Mouse (Mus musculus): ENCODE measurements around the gene Itm2c. TPM values are rescaled to one million over a fixed set of nuclear protein-coding genes. Genes with fewer than 3 reads are reported as not detected.

Gene Itm2c
- polyA plus RNA-seq, 1 experiment from 2014 or later, result 137 TPM

DNA sequence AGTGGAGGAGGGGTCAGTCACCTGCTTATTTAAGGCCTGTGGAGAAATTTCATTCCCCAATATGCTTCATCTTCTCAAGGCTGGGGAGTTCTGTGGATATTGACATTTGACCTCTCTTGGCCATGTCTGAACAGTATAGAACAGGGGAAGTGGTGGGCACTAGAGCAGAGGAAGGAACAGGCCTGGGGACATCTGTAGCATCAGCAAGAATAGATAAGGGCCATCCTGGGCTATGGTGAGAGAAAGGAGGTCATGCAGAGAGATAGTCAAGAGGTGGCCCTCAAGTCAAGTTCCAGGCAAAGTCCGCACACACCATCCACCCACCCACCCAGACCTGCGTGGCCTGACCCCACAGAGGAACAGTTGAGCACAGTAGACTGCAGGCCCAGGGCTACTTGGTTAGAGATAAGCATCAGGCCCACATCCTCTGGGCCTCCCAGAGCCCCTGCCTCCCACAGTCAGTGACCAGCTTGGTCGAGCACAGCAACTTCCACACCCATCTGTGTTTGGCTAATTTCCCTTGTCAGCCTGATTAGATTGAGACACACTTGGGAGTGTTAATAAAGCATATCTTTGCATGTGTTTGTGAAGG lies 7.5 kb downstream of the Itm2c start:
- 0 out of 2 replicates have a peak, but pooled peaks have one; percentile 15 for ATAC-seq (ENCODE audit: insufficient number of reproducible peaks, insufficient read depth, low FRiP score, low read depth)
- no peak overlapping the region for H3K4me2 ChIP-seq (replicated peaks; ENCODE audit: low read depth, low read length)
- no peaks in the 10 kb centered on the region for H3K27me3 ChIP-seq (ENCODE audit: control insufficient read depth, insufficient read depth, low read length)
- peak overlapping the region; percentile 7; the same call in 1 of the 2 replicates for H3K27ac ChIP-seq (ENCODE audit: low read length)
- peaks cover 57% of the 10 kb centered on the region for H3K4me1 ChIP-seq (ENCODE audit: control insufficient read depth, insufficient read depth, low read length)
- peaks cover 33% of the 10 kb centered on the region for H3K36me3 ChIP-seq (ENCODE audit: control insufficient read depth, insufficient read depth, low read length)
- WGBS, result 49% methylated on average over 3 of the region's 3 CpGs
- no peaks in the 10 kb centered on the region for H3K9me3 ChIP-seq (ENCODE audit: control insufficient read depth, low read depth, low read length)
- no peak overlapping the region for H3K4me3 ChIP-seq (ENCODE audit: low read depth, low read length)
- H3K9ac ChIP-seq (replicated peaks; ENCODE audit: low read depth, low read length), result no peak overlapping the region

- peak; percentile 44; the same call in 1 of the 2 replicates for ATAC-seq (ENCODE audit: insufficient number of reproducible peaks, insufficient read depth, low FRiP score, low read depth)
- peaks cover 52% of the 10 kb centered on the region for H3K4me1 ChIP-seq (ENCODE audit: control insufficient read depth, insufficient read depth, low read length)
These were observed 8.1 kb downstream of the Itm2c start for GRCm38 (mm10) chr1:85902108-85902561.

DNA sequence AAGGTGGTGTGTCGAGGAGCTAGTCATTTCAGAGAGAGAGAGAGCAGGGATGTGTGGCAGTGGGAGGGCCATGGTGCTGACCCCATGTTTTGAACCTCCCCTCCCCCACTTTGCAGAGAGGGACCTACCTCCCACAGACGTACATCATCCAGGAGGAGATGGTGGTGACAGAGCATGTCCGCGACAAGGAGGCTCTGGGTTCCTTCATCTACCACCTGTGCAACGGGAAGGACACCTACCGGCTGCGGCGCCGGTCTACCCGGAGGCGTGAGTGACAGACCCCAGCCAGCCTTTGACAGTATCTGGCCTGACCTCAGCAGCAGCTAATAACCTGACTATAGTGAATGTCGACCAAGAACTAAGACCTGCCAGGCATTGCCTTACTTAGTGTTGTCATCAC lies 12.8 kb downstream of the Itm2c start:
- H3K36me3 ChIP-seq (ENCODE audit: control insufficient read depth, insufficient read depth, low read length), result peaks cover 50% of the 10 kb centered on the region
- 89% methylated on average over 12 of the region's 12 CpGs for WGBS
- no peak for ATAC-seq (ENCODE audit: insufficient number of reproducible peaks, insufficient read depth, low FRiP score, low read depth)

More at GRCm38 (mm10) chr1:85902108-85902561, 8.1 kb downstream of the Itm2c start:
- Histone ChIP-seq H3K9ac (replicated peaks; ENCODE audit: low read depth, low read length) (no peak overlapping the region), H3K27me3 (ENCODE audit: control insufficient read depth, insufficient read depth, low read length) (no peaks in the 10 kb centered on the region), H3K27ac (ENCODE audit: low read length) (peak overlapping the region; percentile 17; the same call in 1 of the 2 replicates), H3K4me2 (replicated peaks; ENCODE audit: low read depth, low read length) (no peak overlapping the region), H3K36me3 (ENCODE audit: control insufficient read depth, insufficient read depth, low read length) (peaks cover 39% of the 10 kb centered on the region), H3K4me3 (ENCODE audit: low read depth, low read length) (no peak overlapping the region), H3K9me3 (ENCODE audit: control insufficient read depth, low read depth, low read length) (no peaks in the 10 kb centered on the region)
- 16% methylated on average over 7 of the region's 7 CpGs for WGBS

GRCm38 (mm10) chr1:85908754-85909590 lies 14.9 kb downstream of the Itm2c start:
- peak; percentile 90 for ATAC-seq (ENCODE audit: insufficient number of reproducible peaks, insufficient read depth, low FRiP score, low read depth)
- H3K9ac ChIP-seq (replicated peaks; ENCODE audit: low read depth, low read length), result no peak overlapping the region
- no peak overlapping the region for H3K4me2 ChIP-seq (replicated peaks; ENCODE audit: low read depth, low read length)
- H3K27ac ChIP-seq (ENCODE audit: low read length), result peak overlapping the region; percentile 55
- peaks cover 16% of the 10 kb centered on the region for H3K4me1 ChIP-seq (ENCODE audit: control insufficient read depth, insufficient read depth, low read length)
- 22% methylated on average over 13 of the region's 13 CpGs for WGBS
- no peaks in the 10 kb centered on the region for H3K9me3 ChIP-seq (ENCODE audit: control insufficient read depth, low read depth, low read length)
- no peaks in the 10 kb centered on the region for H3K27me3 ChIP-seq (ENCODE audit: control insufficient read depth, insufficient read depth, low read length)
- H3K4me3 ChIP-seq (ENCODE audit: low read depth, low read length), result no peak overlapping the region
- peaks cover 39% of the 10 kb centered on the region for H3K36me3 ChIP-seq (ENCODE audit: control insufficient read depth, insufficient read depth, low read length)

More for the DNA sequence above, 12.8 kb downstream of the Itm2c start:
- Histone ChIP-seq H3K4me3 (ENCODE audit: low read depth, low read length) (no peak overlapping the region), H3K9me3 (ENCODE audit: control insufficient read depth, low read depth, low read length) (no peaks in the 10 kb centered on the region), H3K4me1 (ENCODE audit: control insufficient read depth, insufficient read depth, low read length) (peaks cover 26% of the 10 kb centered on the region), H3K27ac (ENCODE audit: low read length) (no peak overlapping the region), H3K4me2 (replicated peaks; ENCODE audit: low read depth, low read length) (no peak overlapping the region), H3K9ac (replicated peaks; ENCODE audit: low read depth, low read length) (no peak overlapping the region), H3K27me3 (ENCODE audit: control insufficient read depth, insufficient read depth, low read length) (no peaks in the 10 kb centered on the region)

DNA sequence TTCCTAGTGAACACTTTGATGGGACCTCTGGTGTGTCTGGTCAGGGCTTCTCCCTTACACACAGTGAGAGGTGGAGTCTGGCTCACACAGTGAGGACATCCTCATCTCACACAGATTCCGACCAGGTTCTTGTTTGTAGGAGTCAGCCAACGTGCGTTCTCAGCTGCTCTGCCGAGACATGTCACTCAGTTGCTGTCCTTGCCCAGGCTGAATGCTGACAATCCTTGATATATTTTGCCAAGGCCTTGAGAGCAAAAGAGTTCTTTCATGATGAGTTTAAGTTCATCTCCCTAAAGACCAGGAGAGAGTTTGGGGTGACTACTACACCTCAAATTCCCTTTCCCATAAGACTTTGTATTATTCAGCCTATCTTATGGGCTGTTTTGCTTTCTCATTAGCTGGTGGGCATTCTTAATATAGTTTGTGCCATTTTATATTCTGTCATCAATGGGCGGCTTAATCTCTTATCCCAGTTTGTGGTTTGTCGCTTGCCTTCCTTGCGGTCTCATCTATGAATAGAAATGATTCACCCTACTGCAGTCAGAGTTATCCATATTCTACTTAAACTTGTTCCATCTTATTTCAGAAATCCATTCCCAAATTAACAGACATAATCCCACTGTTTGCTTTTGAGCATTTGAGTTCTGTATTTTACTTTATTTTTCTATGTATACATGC lies 19.1 kb downstream of the Itm2c start:
- 84% methylated on average over 7 of the region's 7 CpGs for WGBS
- Histone ChIP-seq H3K9ac (replicated peaks; ENCODE audit: low read depth, low read length) (no peak overlapping the region), H3K9me3 (ENCODE audit: control insufficient read depth, low read depth, low read length) (no peaks in the 10 kb centered on the region), H3K36me3 (ENCODE audit: control insufficient read depth, insufficient read depth, low read length) (peaks cover under 1% of the 10 kb centered on the region; the same call in 1 of the 2 replicates), H3K4me1 (ENCODE audit: control insufficient read depth, insufficient read depth, low read length) (peaks cover 10% of the 10 kb centered on the region), H3K27ac (ENCODE audit: low read length) (no peak overlapping the region), H3K4me2 (replicated peaks; ENCODE audit: low read depth, low read length) (no peak overlapping the region), H3K4me3 (ENCODE audit: low read depth, low read length) (no peak overlapping the region), H3K27me3 (ENCODE audit: control insufficient read depth, insufficient read depth, low read length) (no peaks in the 10 kb centered on the region)
- no peak for ATAC-seq (ENCODE audit: insufficient number of reproducible peaks, insufficient read depth, low FRiP score, low read depth)

GRCm38 (mm10) chr1:85915890-85916289 lies 21.8 kb downstream of the Itm2c start:
- ATAC-seq (ENCODE audit: insufficient number of reproducible peaks, insufficient read depth, low FRiP score, low read depth), result no peak
- H3K27me3 ChIP-seq (ENCODE audit: control insufficient read depth, insufficient read depth, low read length), result no peaks in the 10 kb centered on the region
- H3K36me3 ChIP-seq (ENCODE audit: control insufficient read depth, insufficient read depth, low read length), result no peaks in the 10 kb centered on the region

DNA sequence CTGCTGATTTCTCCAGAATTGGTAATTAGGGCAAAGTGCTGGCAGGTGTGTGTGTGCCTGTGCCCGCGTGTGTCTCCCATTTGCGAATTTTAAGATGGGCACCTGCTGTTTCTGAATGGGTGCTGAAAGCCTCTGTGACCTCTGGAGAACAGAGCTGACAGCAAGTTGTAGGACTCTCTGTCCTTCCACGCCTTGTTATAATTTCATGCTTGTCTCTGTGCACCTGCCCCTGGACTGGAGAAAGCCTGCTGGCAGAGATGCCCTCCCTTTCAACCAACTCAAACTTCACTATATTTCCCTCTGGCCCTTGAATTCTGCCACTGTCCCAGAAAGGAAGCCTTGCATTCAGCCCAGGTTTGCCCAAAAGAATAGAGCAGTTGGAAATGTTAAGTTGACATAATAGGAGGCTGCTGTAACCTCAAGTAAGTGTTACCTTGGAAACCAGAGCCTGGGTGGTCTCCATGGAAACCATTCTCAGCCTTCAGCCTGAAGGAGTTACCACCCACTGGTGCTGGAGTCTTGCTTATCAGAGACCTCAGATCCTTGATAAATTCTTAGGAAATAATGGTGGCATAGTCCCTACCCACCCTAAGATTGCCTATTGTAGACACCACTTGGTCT lies 22.9 kb downstream of the Itm2c start:
- 63% methylated on average over 4 of the region's 4 CpGs for WGBS
- Histone ChIP-seq H3K27me3 (ENCODE audit: control insufficient read depth, insufficient read depth, low read length) (no peaks in the 10 kb centered on the region), H3K4me3 (ENCODE audit: low read depth, low read length) (no peak overlapping the region), H3K9ac (replicated peaks; ENCODE audit: low read depth, low read length) (no peak overlapping the region), H3K36me3 (ENCODE audit: control insufficient read depth, insufficient read depth, low read length) (no peaks in the 10 kb centered on the region), H3K4me1 (ENCODE audit: control insufficient read depth, insufficient read depth, low read length) (no peaks in the 10 kb centered on the region), H3K4me2 (replicated peaks; ENCODE audit: low read depth, low read length) (no peak overlapping the region), H3K9me3 (ENCODE audit: control insufficient read depth, low read depth, low read length) (no peaks in the 10 kb centered on the region), H3K27ac (ENCODE audit: low read length) (no peak overlapping the region)
- no peak for ATAC-seq (ENCODE audit: insufficient number of reproducible peaks, insufficient read depth, low FRiP score, low read depth)

More at GRCm38 (mm10) chr1:85915890-85916289, 21.8 kb downstream of the Itm2c start:
- no peak overlapping the region for H3K4me3 ChIP-seq (ENCODE audit: low read depth, low read length)
- no peaks in the 10 kb centered on the region for H3K9me3 ChIP-seq (ENCODE audit: control insufficient read depth, low read depth, low read length)
- no peak overlapping the region for H3K9ac ChIP-seq (replicated peaks; ENCODE audit: low read depth, low read length)
- H3K4me2 ChIP-seq (replicated peaks; ENCODE audit: low read depth, low read length), result no peak overlapping the region
- H3K27ac ChIP-seq (ENCODE audit: low read length), result no peak overlapping the region
- no peaks in the 10 kb centered on the region for H3K4me1 ChIP-seq (ENCODE audit: control insufficient read depth, insufficient read depth, low read length)

DNA sequence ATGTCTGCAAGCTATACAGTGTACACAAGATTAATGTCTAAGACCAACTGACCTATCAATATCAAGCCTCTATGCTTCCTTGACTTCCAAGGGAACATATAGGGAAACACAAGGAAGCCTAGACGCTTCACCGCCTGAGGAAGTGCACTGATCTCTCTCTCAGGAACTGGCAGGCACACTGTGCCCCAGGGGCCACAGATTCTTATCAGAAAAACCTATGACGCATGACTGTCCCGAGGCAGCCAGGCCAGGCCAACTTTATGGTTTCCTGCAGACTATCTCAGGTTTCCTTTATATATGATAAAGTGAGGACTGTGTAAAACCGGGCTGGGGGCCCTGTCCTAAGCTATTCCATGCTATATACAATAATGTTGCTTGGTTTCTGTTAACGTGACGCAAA lies 25.5 kb downstream of the Itm2c start:
- Histone ChIP-seq H3K9ac (replicated peaks; ENCODE audit: low read depth, low read length) (no peak overlapping the region), H3K27ac (ENCODE audit: low read length) (no peak overlapping the region), H3K4me1 (ENCODE audit: control insufficient read depth, insufficient read depth, low read length) (no peaks in the 10 kb centered on the region), H3K4me3 (ENCODE audit: low read depth, low read length) (no peak overlapping the region), H3K27me3 (ENCODE audit: control insufficient read depth, insufficient read depth, low read length) (no peaks in the 10 kb centered on the region), H3K4me2 (replicated peaks; ENCODE audit: low read depth, low read length) (no peak overlapping the region), H3K36me3 (ENCODE audit: control insufficient read depth, insufficient read depth, low read length) (no peaks in the 10 kb centered on the region), H3K9me3 (ENCODE audit: control insufficient read depth, low read depth, low read length) (no peaks in the 10 kb centered on the region)
- WGBS, result 75% methylated on average over 7 of the region's 7 CpGs
- ATAC-seq (ENCODE audit: insufficient number of reproducible peaks, insufficient read depth, low FRiP score, low read depth), result no peak
